Comparison of ENCODE assay signal across 30 mouse cellular contexts in the genomic region with DNA sequence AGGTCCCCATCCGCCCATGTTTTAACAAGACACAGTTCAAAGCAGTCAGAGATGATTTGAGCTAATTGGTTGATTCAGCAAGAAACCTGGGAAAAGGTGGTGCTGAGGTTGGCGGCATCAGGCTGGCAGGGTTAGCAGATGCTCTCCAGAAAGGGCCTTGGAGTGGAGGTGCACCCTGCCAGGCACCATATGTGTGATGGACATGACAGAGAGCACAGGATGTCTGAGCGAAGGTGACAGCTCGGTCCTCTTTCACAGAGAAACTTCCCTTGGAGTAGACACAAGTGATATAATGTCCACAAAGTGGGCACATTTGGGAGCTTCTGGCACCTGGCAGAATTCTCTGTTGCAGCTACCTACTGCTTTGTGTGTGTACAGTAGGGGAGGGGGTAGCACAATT. TPM values are rescaled to one million over a fixed set of nuclear protein-coding genes. Genes with fewer than 3 reads are reported as not detected.
DNase-seq lines count a peak whose midpoint lies in the region; ATAC-seq and TF ChIP-seq lines count a peak whose summit lies in the region.
"Had no signal": no experiment of that assay in that cellular context is flagged by ENCODE, and none has a peak within 500 bp of the region (broad histone marks: within the 10 kb centered on the region; RNA-seq: fewer than 3 reads in every experiment).

No protein-coding gene starts in this region.

- no peak for TF ChIP-seq CTCF in hindbrain, postnatal 0 days (IDR thresholded peaks at IDR 0.05; ENCODE audit: low read depth)
- no peak for TF ChIP-seq CTCF in midbrain, postnatal 0 days (IDR thresholded peaks at IDR 0.05)

- H3K27me3 ChIP-seq in heart, embryonic 11.5 days (ENCODE audit: control insufficient read depth, insufficient read depth, low read length): no peaks in the 10 kb centered on the region
- no peaks in the 10 kb centered on the region for H3K27me3 ChIP-seq in hindbrain, postnatal 0 days (ENCODE audit: insufficient read depth, low read length)
- no peaks in the 10 kb centered on the region for H3K27me3 ChIP-seq in hindbrain, embryonic 11.5 days (ENCODE audit: control insufficient read depth, insufficient read depth, low read length)
- H3K27me3 ChIP-seq in midbrain, postnatal 0 days (ENCODE audit: insufficient read depth, low read length): no peaks in the 10 kb centered on the region
- H3K27me3 ChIP-seq in midbrain, embryonic 11.5 days (ENCODE audit: control insufficient read depth, insufficient read depth, low read length): no peaks in the 10 kb centered on the region
- H3K27me3 ChIP-seq: embryonic facial prominence, embryonic 13.5 days; forebrain, embryonic 12.5 days; forebrain, embryonic 15.5 days; heart, embryonic 12.5 days; heart, embryonic 15.5 days; hindbrain, embryonic 12.5 days had no signal

- no peaks in the 10 kb centered on the region for H3K9me3 ChIP-seq in heart, embryonic 11.5 days (replicated peaks; ENCODE audit: control insufficient read depth, low read length)
- H3K9me3 ChIP-seq in hindbrain, postnatal 0 days (ENCODE audit: low read length): no peaks in the 10 kb centered on the region
- no peaks in the 10 kb centered on the region for H3K9me3 ChIP-seq in hindbrain, embryonic 11.5 days (ENCODE audit: control insufficient read depth, low read length)
- H3K9me3 ChIP-seq in midbrain, postnatal 0 days (ENCODE audit: low read length): no peaks in the 10 kb centered on the region
- H3K9me3 ChIP-seq in midbrain, embryonic 11.5 days (ENCODE audit: control insufficient read depth, low read length): no peaks in the 10 kb centered on the region
- H3K9me3 ChIP-seq: embryonic facial prominence, embryonic 10.5 days; embryonic facial prominence, embryonic 13.5 days; forebrain, embryonic 12.5 days; forebrain, embryonic 15.5 days; heart, embryonic 12.5 days; heart, embryonic 15.5 days; hindbrain, embryonic 12.5 days had no signal

- H3K4me1 ChIP-seq in heart, embryonic 11.5 days (ENCODE audit: control insufficient read depth, insufficient read depth, low read length): no peaks in the 10 kb centered on the region
- no peaks in the 10 kb centered on the region for H3K4me1 ChIP-seq in hindbrain, postnatal 0 days (ENCODE audit: insufficient read depth, low read length)
- H3K4me1 ChIP-seq in hindbrain, embryonic 11.5 days (replicated peaks; ENCODE audit: control insufficient read depth, insufficient read depth, low read length): no peaks in the 10 kb centered on the region
- H3K4me1 ChIP-seq in midbrain, postnatal 0 days (ENCODE audit: insufficient read depth, low read length): no peaks in the 10 kb centered on the region
- no peaks in the 10 kb centered on the region for H3K4me1 ChIP-seq in midbrain, embryonic 11.5 days (ENCODE audit: control insufficient read depth, insufficient read depth, low read length)
- H3K4me1 ChIP-seq: embryonic facial prominence, embryonic 13.5 days; forebrain, embryonic 12.5 days; forebrain, embryonic 15.5 days; heart, embryonic 12.5 days; heart, embryonic 15.5 days had no signal

- DNase-seq in heart, adult 11 months: peak; percentile 48
- peak; percentile 25 for DNase-seq in hindbrain, postnatal 0 days (ENCODE audit: low spot score)
- DNase-seq in hindbrain, embryonic 11.5 days (ENCODE audit: low spot score): no peak
- peak; percentile 21 for DNase-seq in midbrain, postnatal 0 days (ENCODE audit: low spot score)
- DNase-seq in midbrain, embryonic 11.5 days (ENCODE audit: low spot score, missing footprints): no peak
- DNase-seq: adrenal gland, adult 2 months; adrenal gland, postnatal 14 days; cerebellum, adult 11 months; cerebellum, adult 2 months; cerebellum, postnatal 36 days; embryo, embryonic 11 days; gastrocnemius, postnatal 25 days; heart, adult 2 months; heart, postnatal 10 days; heart, postnatal 4 days had no signal

- no peaks in the 10 kb centered on the region for H3K36me3 ChIP-seq in heart, embryonic 11.5 days (ENCODE audit: control insufficient read depth, insufficient read depth, low read length)
- no peaks in the 10 kb centered on the region for H3K36me3 ChIP-seq in hindbrain, postnatal 0 days (ENCODE audit: insufficient read depth, low read length)
- H3K36me3 ChIP-seq in hindbrain, embryonic 11.5 days (ENCODE audit: control insufficient read depth, insufficient read depth, low read length): no peaks in the 10 kb centered on the region
- H3K36me3 ChIP-seq in midbrain, postnatal 0 days (ENCODE audit: insufficient read depth, low read length): no peaks in the 10 kb centered on the region
- no peaks in the 10 kb centered on the region for H3K36me3 ChIP-seq in midbrain, embryonic 11.5 days (ENCODE audit: control insufficient read depth, insufficient read depth, low read length)
- H3K36me3 ChIP-seq: embryonic facial prominence, embryonic 10.5 days; embryonic facial prominence, embryonic 13.5 days; forebrain, embryonic 12.5 days; forebrain, embryonic 15.5 days; heart, embryonic 12.5 days; heart, embryonic 15.5 days; hindbrain, embryonic 12.5 days had no signal

- H3K4me3 ChIP-seq in heart, embryonic 11.5 days (ENCODE audit: low read depth, low read length): no peak overlapping the region
- H3K4me3 ChIP-seq in hindbrain, postnatal 0 days (ENCODE audit: low read length): no peak overlapping the region
- H3K4me3 ChIP-seq in hindbrain, embryonic 11.5 days (ENCODE audit: low read depth, low read length): no peak overlapping the region
- no peak overlapping the region for H3K4me3 ChIP-seq in midbrain, postnatal 0 days (ENCODE audit: low read depth, low read length)
- no peak overlapping the region for H3K4me3 ChIP-seq in midbrain, embryonic 11.5 days (ENCODE audit: low read depth, low read length)
- H3K4me3 ChIP-seq: embryonic facial prominence, embryonic 10.5 days; embryonic facial prominence, embryonic 13.5 days; erythroblast, embryonic 14.5 days; forebrain, embryonic 12.5 days; forebrain, embryonic 15.5 days; heart, adult 2 months; heart, embryonic 12.5 days; heart, embryonic 15.5 days; hindbrain, embryonic 12.5 days had no signal

- no peak overlapping the region for H3K27ac ChIP-seq in heart, embryonic 11.5 days (ENCODE audit: low read depth, low read length)
- H3K27ac ChIP-seq in hindbrain, postnatal 0 days: no peak overlapping the region
- no peak overlapping the region for H3K27ac ChIP-seq in hindbrain, embryonic 11.5 days (ENCODE audit: low read depth, low read length)
- H3K27ac ChIP-seq in midbrain, postnatal 0 days (ENCODE audit: low read depth, low read length): no peak overlapping the region
- no peak overlapping the region for H3K27ac ChIP-seq in midbrain, embryonic 11.5 days (ENCODE audit: low read depth, low read length)
- H3K27ac ChIP-seq: embryonic facial prominence, embryonic 10.5 days; embryonic facial prominence, embryonic 13.5 days; forebrain, embryonic 12.5 days; forebrain, embryonic 15.5 days; heart, adult 2 months; heart, embryonic 15.5 days; hindbrain, embryonic 12.5 days had no signal

- WGBS in heart, embryonic 11.5 days (ENCODE audit: insufficient replicate concordance): 89% methylated on average over 4 of the region's 4 CpGs
- 55% methylated on average over 4 of the region's 4 CpGs for WGBS in hindbrain, postnatal 0 days
- 82% methylated on average over 4 of the region's 4 CpGs for WGBS in hindbrain, embryonic 11.5 days
- 89% methylated on average over 4 of the region's 4 CpGs for WGBS in midbrain, postnatal 0 days
- 93% methylated on average over 4 of the region's 4 CpGs for WGBS in midbrain, embryonic 11.5 days

- ATAC-seq in heart, embryonic 11.5 days (replicated peaks; ENCODE audit: insufficient number of reproducible peaks, low FRiP score, low TSS enrichment): no peak
- ATAC-seq in hindbrain, postnatal 0 days: no peak
- no peak for ATAC-seq in hindbrain, embryonic 11.5 days (ENCODE audit: low FRiP score)
- ATAC-seq in midbrain, postnatal 0 days (ENCODE audit: low FRiP score): no peak
- no peak for ATAC-seq in midbrain, embryonic 11.5 days (ENCODE audit: low FRiP score)
- ATAC-seq: CD4-positive, CD25-positive, alpha-beta regulatory T cell, adult 4 months; forebrain, embryonic 15.5 days; intestine, postnatal 0 days had no signal

- H3K9ac ChIP-seq in heart, embryonic 11.5 days (ENCODE audit: low read depth, low read length): no peak overlapping the region
- no peak overlapping the region for H3K9ac ChIP-seq in hindbrain, postnatal 0 days (replicated peaks; ENCODE audit: low read length)
- no peak overlapping the region for H3K9ac ChIP-seq in hindbrain, embryonic 11.5 days (ENCODE audit: low read depth, low read length)
- H3K9ac ChIP-seq in midbrain, postnatal 0 days (replicated peaks; ENCODE audit: low read length, poor library complexity, severe bottlenecking): no peak overlapping the region
- no peak overlapping the region for H3K9ac ChIP-seq in midbrain, embryonic 11.5 days (ENCODE audit: low read length)
- H3K9ac ChIP-seq: embryonic facial prominence, embryonic 13.5 days; forebrain, embryonic 12.5 days; forebrain, embryonic 15.5 days; heart, embryonic 12.5 days; heart, embryonic 15.5 days; hindbrain, embryonic 12.5 days had no signal

- H3K4me2 ChIP-seq in heart, embryonic 11.5 days: no peak overlapping the region
- no peak overlapping the region for H3K4me2 ChIP-seq in hindbrain, postnatal 0 days (ENCODE audit: low read depth, low read length)
- H3K4me2 ChIP-seq in hindbrain, embryonic 11.5 days (replicated peaks; ENCODE audit: low read depth, low read length): no peak overlapping the region
- no peak overlapping the region for H3K4me2 ChIP-seq in midbrain, postnatal 0 days (ENCODE audit: low read depth, low read length, poor library complexity, severe bottlenecking)
- H3K4me2 ChIP-seq in midbrain, embryonic 11.5 days: no peak overlapping the region
- H3K4me2 ChIP-seq: embryonic facial prominence, embryonic 13.5 days; forebrain, embryonic 12.5 days; forebrain, embryonic 15.5 days; heart, embryonic 12.5 days; heart, embryonic 15.5 days; hindbrain, embryonic 12.5 days had no signal

RNA-seq across cellular contexts. Expression of a gene that starts 44.4 kb away (rescaled TPM):
- polyA plus RNA-seq in heart, embryonic 11.5 days (2014; fragmentation: Nextera tagmentation; extraction: Ambion mirVana): 0.21 and 0.58 TPM in 2 replicates
- total RNA-seq in hindbrain, postnatal 0 days (2014; rRNA removed): not detected in 2 replicates
- 0.14 TPM in 1 of 2 replicates, not detected in the other for polyA plus RNA-seq in hindbrain, postnatal 0 days (2015; fragmentation: Nextera tagmentation; extraction: Ambion mirVana)
- polyA plus RNA-seq in hindbrain, embryonic 11.5 days (2014; fragmentation: Nextera tagmentation; extraction: Ambion mirVana): 0.06 TPM in 1 of 2 replicates, not detected in the other
- total RNA-seq in midbrain, postnatal 0 days (2014; rRNA removed): not detected in 2 replicates
- 0.06 and 0.13 TPM in 2 replicates for polyA plus RNA-seq in midbrain, postnatal 0 days (2015; fragmentation: Nextera tagmentation; extraction: Ambion mirVana)
- polyA plus RNA-seq in midbrain, embryonic 11.5 days (2014; fragmentation: Nextera tagmentation; extraction: Ambion mirVana): 0.10 and 0.15 TPM in 2 replicates
- total RNA-seq: adrenal gland, postnatal 14 days; gastrocnemius, adult 8-10 months; gastrocnemius, postnatal 25 days; MEL had no signal
- polyA plus RNA-seq: adrenal gland, adult 2 months; C2C12; CD4-positive, CD25-positive, alpha-beta regulatory T cell, adult 4 months; cortical plate, adult 2 months; embryonic facial prominence, embryonic 13.5 days; erythroblast, embryonic 14.5 days; forebrain, embryonic 12.5 days; forebrain, embryonic 15.5 days; heart, adult 2 months; intestine, postnatal 0 days had no signal

Comparison
In these comparisons a context has a peak if more than half of its experiments do, and no peak if none do; other contexts are left out.
1. DNase-seq: peak in heart, adult 11 months (single experiment), hindbrain, postnatal 0 days (single experiment) and midbrain, postnatal 0 days (single experiment); none in hindbrain, embryonic 11.5 days (single experiment) and midbrain, embryonic 11.5 days (single experiment).